Mouse (Mus musculus) thymus, postnatal 36 days (tissue): ENCODE measurements at regions not wholly inside any gene's neighbourhood (a gene's known extent, or its start where the extent isn't known, plus 50 kb on each side); places are given as distances from the start of the nearest gene placed in this dataset.
"Not testable (repeated sequence)": the region's sequence is repeated elsewhere in the genome, so short reads cannot be mapped to it uniquely, and the experiment has no call there.

Source experiments
- DNase-seq, 2 experiments: peaks; one replicate each; pipeline ENCODE4 v3.0.0; 2022; ENCODE audit warnings: mixed read lengths in 2 of 2

- DNase-seq = no peak
Observed at GRCm38 (mm10) chr10:120284785-120285184, 57.9 kb downstream of the Llph start.

DNA sequence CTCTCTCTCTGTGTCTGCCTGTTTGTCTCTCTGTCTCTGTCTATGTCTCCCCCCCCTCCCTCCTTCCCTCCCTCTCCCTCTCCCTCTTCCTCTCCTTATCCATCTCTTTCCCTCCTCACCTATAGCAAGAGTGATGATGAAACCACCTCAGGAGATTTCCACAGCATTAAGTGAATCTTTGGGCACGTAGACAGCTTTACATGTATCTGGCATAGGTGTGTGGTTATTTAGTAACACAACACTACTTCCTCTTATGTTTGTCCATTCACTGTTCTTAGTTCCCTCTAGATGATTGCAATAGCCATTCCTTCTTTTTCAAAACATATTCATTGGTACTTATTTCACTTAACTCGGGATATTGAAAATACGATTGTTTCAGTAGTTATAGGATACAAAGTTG is 65.0 kb downstream of the Llph start:
- no peak for DNase-seq

DNA sequence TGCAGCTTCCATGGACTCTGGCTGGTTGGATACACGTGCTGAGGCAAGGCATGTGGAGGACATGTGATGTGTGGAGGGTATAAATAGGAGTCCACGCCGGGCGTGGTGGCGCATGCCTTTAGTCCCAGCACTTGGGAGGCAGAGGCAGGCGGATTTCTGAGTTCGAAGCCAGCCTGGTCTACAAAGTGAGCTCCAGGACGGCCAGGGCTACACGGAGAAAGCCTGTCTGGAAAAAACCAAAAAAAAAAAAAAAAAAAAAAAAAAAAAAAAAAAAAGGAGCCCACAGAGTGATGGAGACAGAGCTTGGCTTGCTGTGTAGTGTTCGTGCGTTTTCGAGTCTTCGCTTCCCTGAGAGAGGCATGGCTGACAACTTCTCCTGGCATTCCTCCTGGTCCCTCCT is 66.5 kb downstream of the Llph start:
- DNase-seq = not testable (repeated sequence)

- no peak for DNase-seq
Observed at GRCm38 (mm10) chr10:120294487-120294886, 67.6 kb downstream of the Llph start.

- DNase-seq = no peak
Observed at GRCm38 (mm10) chr10:120297311-120297710, 70.4 kb downstream of the Llph start.

DNA sequence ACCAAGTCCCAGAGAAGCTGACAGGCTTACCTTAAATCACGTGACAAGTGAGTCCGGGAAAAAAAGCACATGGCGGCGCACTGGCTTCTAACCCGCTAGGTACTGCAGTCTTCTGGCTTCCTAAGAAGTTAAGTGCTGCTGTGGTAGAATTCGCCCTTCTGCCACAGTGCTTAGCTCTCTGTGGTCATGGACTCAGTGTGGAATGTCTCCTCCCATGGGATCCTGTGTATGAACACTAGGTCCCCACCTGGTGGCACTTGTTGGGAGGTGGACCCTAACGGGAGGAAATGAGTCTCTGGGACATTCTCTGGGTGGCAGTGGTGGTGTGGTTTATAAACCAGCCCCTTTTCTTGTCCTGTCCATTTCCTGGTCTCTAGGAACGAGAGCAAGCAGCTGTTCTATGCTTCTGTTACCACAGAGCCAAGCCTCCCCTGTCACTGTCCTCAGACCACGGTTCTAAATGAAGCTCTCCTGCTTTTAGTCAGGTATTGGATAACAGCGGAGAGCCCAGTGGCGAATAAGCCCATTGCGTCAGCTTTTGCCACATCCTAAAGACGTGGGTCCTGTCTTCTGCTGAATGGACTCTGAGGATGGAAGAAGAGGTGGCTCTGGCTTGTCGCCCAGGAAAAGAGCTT is 71.5 kb downstream of the Llph start:
- DNase-seq = no peak

- peak in 1 of 2 experiments; percentile 5 for DNase-seq
Observed at GRCm38 (mm10) chr10:120306010-120306409, 79.1 kb downstream of the Llph start.

- no peak for DNase-seq
Observed at GRCm38 (mm10) chr10:120308681-120309080, 81.8 kb downstream of the Llph start.
